ENCODE assay signal across 8 mouse cellular contexts in the genomic region with DNA sequence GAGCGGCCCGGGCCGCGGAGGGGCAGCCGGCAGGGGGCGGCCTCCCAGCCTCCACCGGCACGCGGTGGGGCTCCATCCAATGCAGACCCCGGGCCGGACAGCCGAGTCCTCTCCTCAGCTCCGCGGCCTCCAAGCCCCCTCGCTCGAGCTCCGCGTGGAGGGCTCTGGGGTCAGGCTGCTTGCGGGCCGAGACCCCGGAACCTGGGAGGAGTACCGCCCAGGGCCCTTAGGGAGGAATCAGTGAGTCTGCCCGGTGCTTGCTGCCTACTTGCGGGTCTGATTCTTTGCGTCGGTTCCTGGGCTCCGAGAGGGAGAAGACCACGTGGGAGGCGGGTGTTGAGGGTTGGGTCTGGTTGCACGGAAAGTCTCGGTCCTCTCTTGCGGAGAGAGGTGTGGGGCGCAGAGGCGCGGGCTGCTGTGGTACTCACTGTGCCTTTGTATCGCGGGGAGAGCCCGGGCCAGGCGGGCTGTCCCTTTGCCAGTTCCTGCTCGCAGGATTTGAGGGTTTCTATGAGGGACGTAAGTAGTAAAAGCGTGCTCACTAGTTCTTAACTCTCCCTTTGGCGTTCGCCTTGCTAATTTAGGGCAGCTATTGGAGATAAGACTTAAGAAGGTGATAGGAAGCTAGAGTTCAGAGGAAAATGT. TPM values are rescaled to one million over a fixed set of nuclear protein-coding genes. Genes with fewer than 3 reads are reported as not detected.
DNase-seq lines count a peak whose midpoint lies in the region; ATAC-seq lines count a peak whose summit lies in the region.

No protein-coding gene starts in this region.

- H3K9me3 ChIP-seq in intestine, embryonic 14.5 days (ENCODE audit: control insufficient read depth, low read length): no peaks in the 10 kb centered on the region

- peaks cover 7% of the 10 kb centered on the region; the same call in 1 of the 2 replicates for H3K4me1 ChIP-seq in intestine, embryonic 14.5 days (replicated peaks; ENCODE audit: control insufficient read depth, insufficient read depth, low read length)

- WGBS in intestine, embryonic 14.5 days: under 1% methylated on average over 40 of the region's 44 CpGs

- H3K9ac ChIP-seq in intestine, embryonic 14.5 days (ENCODE audit: low read length): peak overlapping the region; percentile 71

- peak overlapping the region; percentile 82 for H3K4me2 ChIP-seq in intestine, embryonic 14.5 days (ENCODE audit: low read length)

- intact Hi-C loops in left cerebral cortex, postnatal 14 days (cut with DNase I): loop anchor here (5.0 kb wide), 2 partner anchors 53 to 62 kb away; a partner anchor contains a TSS

- DNase-seq in WW6 (ENCODE audit: low read depth, low spot score): peak; percentile 80
- DNase-seq in gastrocnemius, postnatal 10 days: peak; percentile 59
- DNase-seq in intestine, embryonic 14.5 days (ENCODE audit: low spot score): peak; percentile 91
- peak; percentile 68 to 78 for DNase-seq in left cerebral cortex, postnatal 14 days (ENCODE audit: low spot score in 2 of 2)
- DNase-seq in right cerebral cortex, postnatal 25 days: peak; percentile 79
- peak; percentile 66 for DNase-seq in urinary bladder, postnatal 36 days (ENCODE audit: low spot score in 2 of 2)

- no peaks in the 10 kb centered on the region for H3K27me3 ChIP-seq in intestine, embryonic 14.5 days (replicated peaks; ENCODE audit: control insufficient read depth, insufficient read depth, low read length)

- peak overlapping the region; percentile 85 for H3K27ac ChIP-seq in intestine, embryonic 14.5 days (ENCODE audit: low read depth)

- peak overlapping the region; percentile 83 for H3K4me3 ChIP-seq in intestine, embryonic 14.5 days (ENCODE audit: low read depth, low read length)

- no peaks in the 10 kb centered on the region for H3K36me3 ChIP-seq in intestine, embryonic 14.5 days (ENCODE audit: control insufficient read depth, insufficient read depth, low read length)

- ATAC-seq in common myeloid progenitor, adult 5-6 weeks (replicated peaks; ENCODE audit: low read depth, poor library complexity, severe bottlenecking): peak; percentile 57
- ATAC-seq in intestine, embryonic 14.5 days (replicated peaks; ENCODE audit: low FRiP score, low TSS enrichment, low read depth): peak; percentile 59
- ATAC-seq in megakaryocyte-erythroid progenitor cell, adult 5-6 weeks (replicated peaks; ENCODE audit: low FRiP score, low TSS enrichment, poor library complexity, severe bottlenecking): peak; percentile 64

RNA-seq across cellular contexts. Expression of a gene that starts 12.8 kb away (rescaled TPM):
- not detected in 2 replicates for total RNA-seq in common myeloid progenitor, adult 5-6 weeks (2017)
- not detected for total RNA-seq in gastrocnemius, postnatal 10 days (2021)
- polyA plus RNA-seq in intestine, embryonic 14.5 days (2014; fragmentation: Nextera tagmentation; extraction: Ambion mirVana): 0.15 TPM in 2 replicates
- total RNA-seq in left cerebral cortex, postnatal 14 days (2021): not detected
- total RNA-seq in megakaryocyte-erythroid progenitor cell, adult 5-6 weeks (2014; fragmentation: Nextera tagmentation): not detected in 2 replicates
- total RNA-seq in megakaryocyte-erythroid progenitor cell, adult 5-6 weeks (2017): not detected in 2 replicates

RNA-seq across cellular contexts. Expression of a gene that starts 50.6 kb away (rescaled TPM):
- total RNA-seq in common myeloid progenitor, adult 5-6 weeks (2017): 25.8 and 40.7 TPM in 2 replicates
- total RNA-seq in gastrocnemius, postnatal 10 days (2021): 10 to 100 TPM; 15.7 to 16.4 TPM
- 23.6 and 25.8 TPM in 2 replicates for polyA plus RNA-seq in intestine, embryonic 14.5 days (2014; fragmentation: Nextera tagmentation; extraction: Ambion mirVana)
- 10 to 100 TPM; 75.7 to 81.2 TPM for total RNA-seq in left cerebral cortex, postnatal 14 days (2021)
- total RNA-seq in megakaryocyte-erythroid progenitor cell, adult 5-6 weeks (2014; fragmentation: Nextera tagmentation): 30.2 and 41.0 TPM in 2 replicates
- 22.5 and 38.4 TPM in 2 replicates for total RNA-seq in megakaryocyte-erythroid progenitor cell, adult 5-6 weeks (2017)

RNA-seq across cellular contexts. Expression of a gene that starts 50.7 kb away (rescaled TPM):
- 16.2 and 25.3 TPM in 2 replicates for total RNA-seq in common myeloid progenitor, adult 5-6 weeks (2017)
- total RNA-seq in gastrocnemius, postnatal 10 days (2021): 10 to 100 TPM; 14.2 TPM
- polyA plus RNA-seq in intestine, embryonic 14.5 days (2014; fragmentation: Nextera tagmentation; extraction: Ambion mirVana): 31.8 and 35.3 TPM in 2 replicates
- total RNA-seq in left cerebral cortex, postnatal 14 days (2021): 10 to 100 TPM; 36.0 to 36.4 TPM
- 35.2 and 37.8 TPM in 2 replicates for total RNA-seq in megakaryocyte-erythroid progenitor cell, adult 5-6 weeks (2014; fragmentation: Nextera tagmentation)
- total RNA-seq in megakaryocyte-erythroid progenitor cell, adult 5-6 weeks (2017): 35.0 and 38.3 TPM in 2 replicates

Comparison
In these comparisons a context has a peak if more than half of its experiments do, and no peak if none do; other contexts are left out.
1. Peak in every context shown above with its lines: DNase-seq, ATAC-seq, H3K4me3 ChIP-seq and H3K27ac ChIP-seq.